Mouse (Mus musculus): Measurements from ENCODE around the gene Atp6v0a1.

Atp6v0a1 gene

GRCm38 (mm10) chr11:101009046-101009887, at the start of gene Atp6v0a1:
Gene Atp6v0a1, plus strand, starts transcription at chr11:101009452.
- H3K36me3 ChIP-seq (ENCODE audit: insufficient read depth, low read length), result peaks cover 11% of the 10 kb centered on the region
- peaks cover 23% of the 10 kb centered on the region for H3K4me1 ChIP-seq (replicated peaks; ENCODE audit: low read depth, low read length)
- H3K4me3 ChIP-seq (replicated peaks; ENCODE audit: low read length), result peak within 1 kb of the TSS; percentile 90
- H3K9me3 ChIP-seq (ENCODE audit: low read length), result no peaks in the 10 kb centered on the region
- H3K27me3 ChIP-seq (ENCODE audit: insufficient read depth, low read length), result peaks cover 14% of the 10 kb centered on the region
- TF ChIP-seq NANOG (IDR thresholded peaks at IDR 0.05; ENCODE audit: borderline replicate concordance, low read length), result no peak
- no peak for TF ChIP-seq POU5F1 (IDR thresholded peaks at IDR 0.05; ENCODE audit: borderline replicate concordance, low read length)
- no peak for TF ChIP-seq CTCF (conservative IDR thresholded peaks at IDR 0.05; ENCODE audit: low read length)

DNA sequence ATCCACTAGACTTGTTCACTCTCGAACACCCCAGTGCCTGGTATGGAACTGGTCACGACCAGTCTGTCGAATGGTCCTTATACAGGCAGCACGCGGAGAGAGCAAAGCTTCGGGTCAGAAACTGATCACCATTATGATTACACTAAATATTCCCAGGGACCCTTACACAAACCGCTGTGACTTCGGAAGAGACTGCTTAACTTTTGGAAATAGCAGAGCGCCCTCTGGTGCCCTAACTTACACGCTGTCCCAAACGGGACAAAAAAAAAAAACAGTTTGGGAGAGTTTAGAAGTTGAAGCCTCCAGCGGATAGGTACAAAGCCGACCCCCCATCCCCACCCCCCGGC, 49.8 kb upstream of the Atp6v0a1 start:
- Histone ChIP-seq H3K4me3 (replicated peaks; ENCODE audit: low read length) (peak overlapping the region; percentile 69), H3K27me3 (ENCODE audit: insufficient read depth, low read length) (peaks cover 31% of the 10 kb centered on the region), H3K9me3 (ENCODE audit: low read length) (no peaks in the 10 kb centered on the region), H3K36me3 (ENCODE audit: insufficient read depth, low read length) (no peaks in the 10 kb centered on the region; the same call in 1 of the 2 replicates), H3K4me1 (replicated peaks; ENCODE audit: low read depth, low read length) (peaks cover 79% of the 10 kb centered on the region)
- no peak for TF ChIP-seq POU5F1 (IDR thresholded peaks at IDR 0.05; ENCODE audit: borderline replicate concordance, low read length)
- TF ChIP-seq NANOG (IDR thresholded peaks at IDR 0.05; ENCODE audit: borderline replicate concordance, low read length), result no peak
- TF ChIP-seq CTCF (conservative IDR thresholded peaks at IDR 0.05; ENCODE audit: low read length), result peak; percentile 65

GRCm38 (mm10) chr11:100959826-100960225, 49.4 kb upstream of the Atp6v0a1 start:
- TF ChIP-seq NANOG (IDR thresholded peaks at IDR 0.05; ENCODE audit: borderline replicate concordance, low read length), result no peak
- no peak for TF ChIP-seq POU5F1 (IDR thresholded peaks at IDR 0.05; ENCODE audit: borderline replicate concordance, low read length)
- TF ChIP-seq CTCF (conservative IDR thresholded peaks at IDR 0.05; ENCODE audit: low read length), result no peak
- Histone ChIP-seq H3K36me3 (ENCODE audit: insufficient read depth, low read length) (no peaks in the 10 kb centered on the region; the same call in 1 of the 2 replicates), H3K4me1 (replicated peaks; ENCODE audit: low read depth, low read length) (peaks cover 83% of the 10 kb centered on the region), H3K4me3 (replicated peaks; ENCODE audit: low read length) (no peak overlapping the region), H3K27me3 (ENCODE audit: insufficient read depth, low read length) (peaks cover 35% of the 10 kb centered on the region), H3K9me3 (ENCODE audit: low read length) (no peaks in the 10 kb centered on the region)

GRCm38 (mm10) chr11:100960540-100960939, 48.7 kb upstream of the Atp6v0a1 start:
- Histone ChIP-seq H3K27me3 (ENCODE audit: insufficient read depth, low read length) (peaks cover 42% of the 10 kb centered on the region), H3K36me3 (ENCODE audit: insufficient read depth, low read length) (no peaks in the 10 kb centered on the region; the same call in 1 of the 2 replicates), H3K9me3 (ENCODE audit: low read length) (no peaks in the 10 kb centered on the region), H3K4me1 (replicated peaks; ENCODE audit: low read depth, low read length) (peaks cover 86% of the 10 kb centered on the region), H3K4me3 (replicated peaks; ENCODE audit: low read length) (no peak overlapping the region)
- TF ChIP-seq POU5F1 (IDR thresholded peaks at IDR 0.05; ENCODE audit: borderline replicate concordance, low read length), result no peak
- TF ChIP-seq NANOG (IDR thresholded peaks at IDR 0.05; ENCODE audit: borderline replicate concordance, low read length), result no peak
- TF ChIP-seq CTCF (conservative IDR thresholded peaks at IDR 0.05; ENCODE audit: low read length), result no peak

DNA sequence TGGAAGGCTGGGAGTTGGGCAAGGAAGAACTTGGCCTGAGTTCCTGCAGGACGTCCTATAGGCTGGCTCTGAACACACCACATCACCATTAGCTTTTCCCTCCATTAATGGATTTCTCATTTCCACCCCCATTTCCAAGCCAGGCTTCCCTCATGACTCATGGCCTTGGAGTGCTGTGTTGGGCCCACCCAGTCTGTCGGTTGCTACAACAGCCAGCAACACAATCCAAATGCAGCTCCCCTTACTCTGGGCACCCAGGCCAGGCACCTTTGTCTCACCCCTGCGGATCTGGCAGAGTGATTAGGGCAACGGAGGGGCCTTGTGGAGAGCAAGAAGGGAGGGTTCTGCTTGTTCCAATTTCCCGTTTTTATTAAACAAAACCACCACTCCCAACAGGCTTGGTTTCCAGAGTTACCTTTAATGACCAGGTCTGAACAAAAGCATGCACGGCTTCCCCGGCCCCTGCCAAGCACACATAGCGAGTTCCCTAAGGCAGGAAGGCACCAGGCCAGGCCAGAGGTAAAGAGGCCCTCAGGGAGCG, 46.8 kb upstream of the Atp6v0a1 start:
- H3K36me3 ChIP-seq (ENCODE audit: insufficient read depth, low read length), result no peaks in the 10 kb centered on the region; the same call in 1 of the 2 replicates
- peaks cover 61% of the 10 kb centered on the region for H3K27me3 ChIP-seq (ENCODE audit: insufficient read depth, low read length)
- H3K9me3 ChIP-seq (ENCODE audit: low read length), result no peaks in the 10 kb centered on the region
- 0 out of 2 replicates have a peak overlapping the region, but pooled peaks have one; percentile 13 for H3K4me3 ChIP-seq (replicated peaks; ENCODE audit: low read length)
- no peak for TF ChIP-seq CTCF (conservative IDR thresholded peaks at IDR 0.05; ENCODE audit: low read length)
- TF ChIP-seq NANOG (IDR thresholded peaks at IDR 0.05; ENCODE audit: borderline replicate concordance, low read length), result no peak
- no peak for TF ChIP-seq POU5F1 (IDR thresholded peaks at IDR 0.05; ENCODE audit: borderline replicate concordance, low read length)
- peaks cover 75% of the 10 kb centered on the region for H3K4me1 ChIP-seq (replicated peaks; ENCODE audit: low read depth, low read length)

DNA sequence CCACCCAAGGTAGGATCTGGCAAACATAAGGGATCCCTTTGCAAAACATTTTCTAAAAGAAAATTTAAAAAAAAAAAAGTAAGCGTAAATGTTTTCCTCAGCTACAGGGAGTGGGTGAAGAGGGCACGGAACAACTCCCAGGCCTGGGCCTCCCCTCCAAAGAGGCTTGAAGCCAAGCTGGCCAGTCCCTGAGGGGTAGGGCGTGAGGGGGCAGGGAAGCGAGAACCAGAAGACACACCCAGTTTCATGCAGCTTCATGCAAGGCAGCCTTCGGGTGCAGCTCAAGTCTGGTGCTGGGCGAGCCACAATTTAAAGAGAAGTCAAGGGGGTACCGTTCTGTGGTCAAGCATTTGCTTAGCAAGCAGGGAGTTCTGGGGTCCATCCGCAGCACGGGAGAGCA, 45.6 kb upstream of the Atp6v0a1 start:
- Histone ChIP-seq H3K4me1 (replicated peaks; ENCODE audit: low read depth, low read length) (peaks cover 65% of the 10 kb centered on the region), H3K27me3 (ENCODE audit: insufficient read depth, low read length) (peaks cover 63% of the 10 kb centered on the region), H3K36me3 (ENCODE audit: insufficient read depth, low read length) (no peaks in the 10 kb centered on the region; the same call in 1 of the 2 replicates), H3K4me3 (replicated peaks; ENCODE audit: low read length) (no peak overlapping the region), H3K9me3 (ENCODE audit: low read length) (no peaks in the 10 kb centered on the region)
- TF ChIP-seq NANOG (IDR thresholded peaks at IDR 0.05; ENCODE audit: borderline replicate concordance, low read length), result no peak
- no peak for TF ChIP-seq CTCF (conservative IDR thresholded peaks at IDR 0.05; ENCODE audit: low read length)
- no peak for TF ChIP-seq POU5F1 (IDR thresholded peaks at IDR 0.05; ENCODE audit: borderline replicate concordance, low read length)

DNA sequence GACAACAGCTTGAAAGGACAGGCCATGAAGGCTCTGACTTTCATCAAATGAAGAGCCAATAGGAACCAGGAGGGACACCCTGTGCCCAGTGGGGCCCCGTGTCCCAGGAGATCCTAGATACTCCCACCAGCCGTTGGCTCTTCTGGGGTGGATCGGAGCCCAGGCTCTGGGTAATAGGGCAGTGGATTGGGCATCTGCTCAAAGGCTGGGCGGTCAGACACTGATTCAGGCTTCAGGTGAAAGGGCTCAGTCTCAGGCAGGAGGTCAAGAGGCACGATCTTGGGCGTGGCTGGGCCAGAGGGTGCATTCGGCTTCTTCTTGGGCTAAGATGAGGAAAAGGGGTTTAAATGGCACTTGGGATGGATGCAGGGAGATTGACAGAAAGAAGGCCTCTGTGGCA, 45.1 kb upstream of the Atp6v0a1 start:
- peaks cover 65% of the 10 kb centered on the region for H3K4me1 ChIP-seq (replicated peaks; ENCODE audit: low read depth, low read length)
- TF ChIP-seq POU5F1 (IDR thresholded peaks at IDR 0.05; ENCODE audit: borderline replicate concordance, low read length) (no peak), CTCF (conservative IDR thresholded peaks at IDR 0.05; ENCODE audit: low read length) (no peak), NANOG (IDR thresholded peaks at IDR 0.05; ENCODE audit: borderline replicate concordance, low read length) (no peak)
- no peaks in the 10 kb centered on the region for H3K9me3 ChIP-seq (ENCODE audit: low read length)
- H3K4me3 ChIP-seq (replicated peaks; ENCODE audit: low read length), result no peak overlapping the region
- H3K36me3 ChIP-seq (ENCODE audit: insufficient read depth, low read length), result no peaks in the 10 kb centered on the region
- peaks cover 63% of the 10 kb centered on the region for H3K27me3 ChIP-seq (ENCODE audit: insufficient read depth, low read length)

DNA sequence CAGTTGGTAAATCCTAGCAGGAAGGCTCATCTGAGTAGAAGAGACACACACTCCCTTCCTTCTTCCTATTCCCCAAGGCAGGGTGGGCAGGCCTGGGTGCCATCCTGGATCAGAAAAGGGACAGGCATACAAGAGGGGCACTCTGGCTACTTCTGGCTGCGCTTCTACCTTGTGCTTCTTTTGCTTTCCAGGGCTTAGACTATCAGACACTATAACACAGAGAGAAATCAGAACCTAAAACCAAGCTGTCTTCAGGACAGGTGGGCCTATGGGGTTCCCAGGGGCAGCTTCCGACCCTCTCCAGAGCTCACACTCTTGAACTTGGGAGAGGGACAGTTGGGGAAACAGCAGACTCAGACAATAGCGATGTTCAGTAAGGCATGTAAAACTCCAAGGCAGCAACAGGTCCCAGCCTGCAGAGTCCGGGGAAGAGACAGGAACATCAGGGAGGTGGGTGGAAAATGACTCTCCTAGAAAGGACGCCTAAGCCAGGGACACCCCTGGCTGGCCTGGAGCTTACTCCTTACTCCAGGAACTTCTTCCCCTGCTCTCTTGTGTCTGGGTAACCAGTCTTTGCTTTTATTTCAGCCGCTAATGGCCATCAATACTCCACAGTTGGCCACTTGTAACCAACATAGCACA, 44.2 kb upstream of the Atp6v0a1 start:
- TF ChIP-seq POU5F1 (IDR thresholded peaks at IDR 0.05; ENCODE audit: borderline replicate concordance, low read length), result no peak
- no peak for TF ChIP-seq CTCF (conservative IDR thresholded peaks at IDR 0.05; ENCODE audit: low read length)
- no peak for TF ChIP-seq NANOG (IDR thresholded peaks at IDR 0.05; ENCODE audit: borderline replicate concordance, low read length)
- no peaks in the 10 kb centered on the region for H3K9me3 ChIP-seq (ENCODE audit: low read length)

More for the DNA sequence above, 44.2 kb upstream of the Atp6v0a1 start:
- Histone ChIP-seq H3K4me1 (replicated peaks; ENCODE audit: low read depth, low read length) (peaks cover 63% of the 10 kb centered on the region), H3K36me3 (ENCODE audit: insufficient read depth, low read length) (no peaks in the 10 kb centered on the region), H3K27me3 (ENCODE audit: insufficient read depth, low read length) (peaks cover 66% of the 10 kb centered on the region), H3K4me3 (replicated peaks; ENCODE audit: low read length) (no peak overlapping the region)

All from E14TG2a.4 (cell line).